ENCODE assay signal across 15 mouse cellular contexts in the genomic region with DNA sequence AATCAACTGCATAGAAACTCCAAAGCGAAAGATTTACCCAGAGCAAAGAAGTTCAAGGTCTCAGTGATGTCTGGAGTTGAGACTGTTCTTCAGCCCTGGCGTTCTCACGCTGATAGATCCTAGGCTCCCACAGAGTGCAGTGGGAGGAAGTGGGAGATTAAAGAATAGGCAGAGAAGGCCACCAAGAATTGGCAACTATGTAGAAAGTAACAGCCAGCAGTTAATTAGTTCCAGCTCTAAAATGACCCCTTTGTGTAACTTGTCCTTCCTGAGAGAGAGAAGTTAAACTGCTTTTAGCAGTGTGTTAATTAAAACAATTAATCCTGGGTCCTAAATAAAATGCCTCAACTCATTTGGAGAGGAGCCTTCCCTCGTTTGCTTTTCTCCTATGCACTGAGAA.
"Had no signal": no experiment of that assay in that cellular context is flagged by ENCODE, and none has a peak within 500 bp of the region (broad histone marks: within the 10 kb centered on the region; RNA-seq: fewer than 3 reads in every experiment).

No protein-coding gene starts in this region.

- ATAC-seq: intestine, embryonic 16.5 days; lung, postnatal 0 days; midbrain, embryonic 13.5 days had no signal

- H3K27ac ChIP-seq: kidney, embryonic 15.5 days; liver, embryonic 15.5 days; midbrain, embryonic 13.5 days; neural tube, embryonic 13.5 days had no signal

- H3K9me3 ChIP-seq: kidney, embryonic 15.5 days; liver, embryonic 15.5 days; midbrain, embryonic 13.5 days; neural tube, embryonic 13.5 days had no signal

- H3K4me3 ChIP-seq: kidney, embryonic 15.5 days; liver, embryonic 15.5 days; midbrain, embryonic 13.5 days; neural tube, embryonic 13.5 days had no signal

- H3K36me3 ChIP-seq: kidney, embryonic 15.5 days; liver, embryonic 15.5 days; midbrain, embryonic 13.5 days; neural tube, embryonic 13.5 days had no signal

- H3K4me1 ChIP-seq: kidney, embryonic 15.5 days; liver, embryonic 15.5 days; midbrain, embryonic 13.5 days; neural tube, embryonic 13.5 days had no signal

- H3K27me3 ChIP-seq: kidney, embryonic 15.5 days; liver, embryonic 15.5 days; midbrain, embryonic 13.5 days; neural tube, embryonic 13.5 days had no signal

- DNase-seq: kidney, adult 2 months; kidney, postnatal 14 days; left cerebral cortex, postnatal 4 days; lung, adult 2 months; lung, postnatal 36 days; right cerebral cortex, postnatal 25 days; thymus, adult 18-20 months; thymus, postnatal 14 days had no signal

- H3K9ac ChIP-seq: kidney, embryonic 15.5 days; liver, embryonic 15.5 days; midbrain, embryonic 13.5 days; neural tube, embryonic 13.5 days had no signal

- H3K4me2 ChIP-seq: kidney, embryonic 15.5 days; liver, embryonic 11.5 days; liver, embryonic 15.5 days; midbrain, embryonic 13.5 days; neural tube, embryonic 13.5 days had no signal
